Mouse (Mus musculus) neural tube, embryonic 14.5 days (tissue): ENCODE data around the gene Zfp811. TPM values are rescaled to one million over a fixed set of nuclear protein-coding genes. Genes with fewer than 3 reads are reported as not detected.

Source experiments
- ATAC-seq: fragments of 200-750 bp; cut with Nextera tagmentation; 2 replicates; pipeline ENCODE4 v1.8.0; 2017; ENCODE audit warnings: low read depth, mild to moderate bottlenecking, moderate TSS enrichment, moderate library complexity
- H3K27ac ChIP-seq: fragments of 300-500 bp; sonication (generic); 2 replicates; pipeline ENCODE4 v1.5.1; 2014; ENCODE audit warnings: low read depth, mild to moderate bottlenecking, control low read depth, low read length, moderate library complexity, mixed read lengths
- H3K27me3 ChIP-seq: fragments of 300-500 bp; sonication (generic); 2 replicates; pipeline ENCODE4 v1.6.1; 2014; ENCODE audit warnings: low read length; ENCODE audit not compliant: control insufficient read depth, insufficient read depth
- H3K36me3 ChIP-seq: fragments of 300-500 bp; sonication (generic); 2 replicates; pipeline ENCODE4 v1.6.1; 2014; ENCODE audit warnings: low read length, mixed read lengths; ENCODE audit not compliant: control insufficient read depth, insufficient read depth
- H3K4me1 ChIP-seq: fragments of 300-500 bp; sonication (generic); 2 replicates; pipeline ENCODE4 v1.6.1; 2014; ENCODE audit warnings: low read length; ENCODE audit not compliant: control insufficient read depth, insufficient read depth
- H3K4me2 ChIP-seq: fragments of 300-500 bp; sonication (generic); 2 replicates; pipeline ENCODE4 v1.6.1; 2014; ENCODE audit warnings: mild to moderate bottlenecking, low read depth, low read length, control low read depth
- H3K4me3 ChIP-seq: fragments of 300-500 bp; sonication (generic); 2 replicates; pipeline ENCODE4 v1.5.1; 2014; ENCODE audit warnings: low read depth, low read length, control low read depth, mixed read lengths
- H3K9ac ChIP-seq: fragments of 300-500 bp; sonication (generic); replicated peaks from 2 replicates; pipeline ENCODE4 v1.6.1; 2014; ENCODE audit warnings: low read depth, mild to moderate bottlenecking, control low read depth, low read length, mixed read lengths
- H3K9me3 ChIP-seq: fragments of 300-500 bp; sonication (generic); 2 replicates; pipeline ENCODE4 v1.6.1; 2016; ENCODE audit warnings: low read length; ENCODE audit not compliant: control insufficient read depth
- WGBS: fragments of 180-500 bp; shearing (Covaris S2); extraction: QIAGEN DNeasy Blood & Tissue Kit; methylation state at CpG from one replicate; pipeline ENCODE4 v1.1.7; 2014; 5-methylcytosine and 5-hydroxymethylcytosine counted together
- polyA plus RNA-seq: library from polyadenylated mRNA; unstranded; fragments of >200 nt; fragmentation: Nextera tagmentation; extraction: Ambion mirVana; gene quantifications from 2 replicates; pipeline ENCODE4 v1.2.1, GENCODE M21; 2014

Zfp811 gene
- polyA plus RNA-seq, 1 experiment from 2014 or later, result 58.4 TPM

DNA sequence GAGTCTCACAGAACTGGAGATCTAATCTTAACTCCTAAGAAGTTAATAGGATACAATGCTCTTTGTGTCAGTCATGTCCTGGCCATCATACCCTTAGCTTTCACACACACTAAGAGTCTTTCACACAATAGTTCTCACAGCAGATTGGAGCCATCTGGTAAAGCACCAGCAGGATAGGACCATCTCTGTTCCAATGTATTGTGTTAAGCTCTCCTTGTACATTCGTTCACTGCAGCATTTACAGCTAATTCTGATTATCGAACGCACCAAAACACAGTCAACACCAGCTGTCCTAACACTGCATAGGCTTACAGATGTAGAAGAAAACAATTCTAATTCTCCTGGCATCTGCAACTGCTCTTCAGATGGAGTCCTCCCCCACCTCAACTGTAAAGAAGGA is 32.2 kb downstream of the Zfp811 start:
- no peak for ATAC-seq
- 96% methylated on average over 3 of the region's 3 CpGs for WGBS
- no peaks in the 10 kb centered on the region for H3K4me1 ChIP-seq
- H3K36me3 ChIP-seq, result peaks cover 35% of the 10 kb centered on the region
- no peaks in the 10 kb centered on the region for H3K9me3 ChIP-seq
- no peak overlapping the region for H3K9ac ChIP-seq
- no peak overlapping the region for H3K27ac ChIP-seq
- no peak overlapping the region for H3K4me2 ChIP-seq
- H3K27me3 ChIP-seq, result no peaks in the 10 kb centered on the region
- H3K4me3 ChIP-seq, result no peak overlapping the region

DNA sequence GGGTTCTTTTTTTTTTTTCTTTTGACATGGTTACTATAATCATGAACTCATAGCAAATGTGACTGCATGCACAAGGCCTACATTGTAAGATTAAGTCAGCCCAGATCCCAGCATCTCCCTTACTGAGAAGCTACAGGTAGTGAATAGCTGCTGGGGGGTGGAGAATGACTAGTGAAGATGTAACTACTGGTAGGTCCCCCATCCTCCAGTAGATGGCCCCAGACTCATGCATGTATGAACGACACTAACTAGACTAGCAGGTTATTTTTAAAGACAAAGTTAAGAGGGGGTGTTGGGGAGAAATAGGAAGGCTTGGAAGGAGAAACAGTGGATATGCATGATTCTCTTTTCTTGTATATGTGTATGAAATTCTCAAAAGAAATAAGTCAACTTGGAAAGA is 38.5 kb downstream of the Zfp811 start:
- H3K27me3 ChIP-seq, result no peaks in the 10 kb centered on the region
- H3K9ac ChIP-seq, result no peak overlapping the region
- ATAC-seq, result no peak
- H3K4me1 ChIP-seq, result no peaks in the 10 kb centered on the region
- H3K36me3 ChIP-seq, result peaks cover 45% of the 10 kb centered on the region
- no peak overlapping the region for H3K4me2 ChIP-seq
- no peak overlapping the region for H3K4me3 ChIP-seq
- H3K9me3 ChIP-seq, result no peaks in the 10 kb centered on the region; the same call in 1 of the 2 replicates
- H3K27ac ChIP-seq, result no peak overlapping the region
- 93% methylated on average over 1 of the region's 1 CpGs for WGBS

DNA sequence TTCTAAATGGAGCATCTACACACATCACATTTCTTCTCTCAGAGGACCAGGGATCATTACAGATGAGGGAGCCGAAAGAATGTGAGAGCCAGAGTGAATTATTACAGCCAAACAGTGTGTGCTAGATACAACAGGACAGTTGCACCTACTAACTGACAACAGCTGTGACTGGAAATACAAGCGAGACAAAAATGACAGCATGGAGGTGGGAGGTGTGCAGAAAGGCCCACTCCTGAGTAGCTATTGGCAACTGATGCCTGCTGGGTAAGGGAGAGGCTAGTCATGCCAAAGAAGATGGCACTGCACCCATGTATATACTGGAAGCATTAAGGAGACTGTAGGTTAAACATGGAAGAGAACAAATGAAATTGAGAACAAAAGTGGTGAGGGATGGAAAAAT is 43.3 kb downstream of the Zfp811 start:
- no peaks in the 10 kb centered on the region; the same call in 1 of the 2 replicates for H3K9me3 ChIP-seq
- no peak overlapping the region for H3K4me2 ChIP-seq
- no peaks in the 10 kb centered on the region for H3K4me1 ChIP-seq
- 98% methylated on average over 2 of the region's 2 CpGs for WGBS
- no peaks in the 10 kb centered on the region for H3K27me3 ChIP-seq
- ATAC-seq, result no peak
- H3K4me3 ChIP-seq, result no peak overlapping the region
- peaks cover 22% of the 10 kb centered on the region; the same call in 1 of the 2 replicates for H3K36me3 ChIP-seq
- no peak overlapping the region for H3K27ac ChIP-seq
- H3K9ac ChIP-seq, result no peak overlapping the region

DNA sequence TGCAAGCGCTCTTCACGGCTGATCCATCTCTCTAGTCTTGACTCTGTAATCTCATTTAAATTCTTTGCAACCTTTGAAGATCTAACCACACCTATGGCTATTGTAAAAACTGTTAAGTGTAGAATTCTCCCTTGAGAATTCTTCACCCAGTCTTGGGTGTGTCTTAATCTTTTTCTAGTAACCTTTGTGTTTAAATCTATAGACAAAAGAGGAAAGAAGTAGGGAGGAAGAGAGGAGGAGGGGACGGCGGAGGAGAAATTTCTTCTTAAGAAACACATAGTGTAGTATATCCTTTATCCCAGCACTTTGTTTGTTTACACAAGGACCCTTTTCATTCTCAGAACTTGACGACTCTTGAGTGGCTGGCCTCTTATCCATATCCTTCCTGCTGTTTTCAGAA is 52.4 kb downstream of the Zfp811 start:
- 72% methylated on average over 5 of the region's 5 CpGs for WGBS
- no peaks in the 10 kb centered on the region for H3K9me3 ChIP-seq
- no peak overlapping the region for H3K9ac ChIP-seq
- H3K36me3 ChIP-seq, result no peaks in the 10 kb centered on the region
- no peaks in the 10 kb centered on the region for H3K4me1 ChIP-seq
- no peak for ATAC-seq
- no peak overlapping the region for H3K4me3 ChIP-seq
- no peak overlapping the region for H3K4me2 ChIP-seq
- no peak overlapping the region for H3K27ac ChIP-seq
- no peaks in the 10 kb centered on the region for H3K27me3 ChIP-seq

DNA sequence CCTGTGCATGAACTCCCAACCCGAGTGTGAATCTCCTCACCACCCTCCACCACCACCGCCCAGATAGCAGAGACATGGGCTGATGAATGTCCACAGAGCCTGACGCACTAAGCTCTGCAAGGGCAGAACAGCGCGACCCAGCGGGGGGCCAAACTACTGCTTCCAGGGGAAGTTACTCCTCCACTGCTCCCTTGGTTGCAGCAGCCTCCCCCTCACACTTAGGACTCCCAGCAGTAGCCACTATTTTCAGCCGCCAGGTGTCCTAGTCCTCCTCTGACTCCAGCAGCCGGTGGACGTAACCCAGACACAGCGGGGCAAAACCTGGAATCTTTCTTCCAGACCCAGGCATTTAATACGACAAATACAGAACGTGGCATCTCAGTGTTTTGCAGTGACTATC is 56.1 kb downstream of the Zfp811 start:
- WGBS, result 16% methylated on average over 12 of the region's 12 CpGs
- H3K4me1 ChIP-seq, result no peaks in the 10 kb centered on the region
- no peak overlapping the region for H3K9ac ChIP-seq
- no peak overlapping the region for H3K4me2 ChIP-seq
- H3K36me3 ChIP-seq, result no peaks in the 10 kb centered on the region
- no peaks in the 10 kb centered on the region for H3K27me3 ChIP-seq
- H3K4me3 ChIP-seq, result no peak overlapping the region
- H3K27ac ChIP-seq, result no peak overlapping the region
- no peak for ATAC-seq
- H3K9me3 ChIP-seq, result no peaks in the 10 kb centered on the region

- Histone ChIP-seq H3K4me2 (no peak overlapping the region), H3K9me3 (no peaks in the 10 kb centered on the region), H3K9ac (no peak overlapping the region), H3K4me1 (no peaks in the 10 kb centered on the region), H3K36me3 (no peaks in the 10 kb centered on the region), H3K27me3 (no peaks in the 10 kb centered on the region), H3K4me3 (no peak overlapping the region), H3K27ac (no peak overlapping the region)
- ATAC-seq, result no peak
- WGBS, result 80% methylated on average over 6 of the region's 6 CpGs
Measured at GRCm38 (mm10) chr17:32752813-32753360, 56.8 kb downstream of the Zfp811 start.

DNA sequence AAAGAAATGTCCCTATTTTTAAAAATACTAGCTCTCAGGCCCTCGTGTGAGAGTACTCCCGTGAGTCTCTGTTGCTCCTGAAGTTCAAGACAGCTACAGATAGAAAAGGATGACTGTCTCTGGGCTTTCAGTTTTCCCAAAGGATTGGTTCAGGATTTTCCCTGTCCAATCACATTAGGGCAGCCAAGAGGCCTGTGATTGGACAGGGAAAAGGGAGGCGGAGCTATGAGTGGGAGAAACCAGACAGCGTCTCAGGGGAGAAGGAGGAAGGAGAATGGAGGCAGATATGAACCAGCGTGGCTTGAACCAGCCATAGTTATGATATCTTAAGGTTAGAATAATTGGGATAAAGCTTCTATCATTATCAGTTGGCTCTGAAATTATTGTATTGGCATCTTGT is 59.1 kb downstream of the Zfp811 start:
- no peaks in the 10 kb centered on the region for H3K4me1 ChIP-seq
- no peak overlapping the region for H3K9ac ChIP-seq
- no peak overlapping the region for H3K4me2 ChIP-seq
- no peaks in the 10 kb centered on the region for H3K27me3 ChIP-seq
- no peaks in the 10 kb centered on the region for H3K9me3 ChIP-seq
- no peak overlapping the region for H3K27ac ChIP-seq
- 50% methylated on average over 5 of the region's 5 CpGs for WGBS
- no peak overlapping the region for H3K4me3 ChIP-seq
- ATAC-seq, result no peak
- no peaks in the 10 kb centered on the region for H3K36me3 ChIP-seq

Other genes with a start within 250 kb of the Zfp811 start
- gene Cyp4f37, start 188.6 kb downstream of the Zfp811 start, polyA plus RNA-seq, result 0.80 and 1.5 TPM in 2 replicates
- gene Cyp4f40, start 151.0 kb downstream of the Zfp811 start, polyA plus RNA-seq, result not detected in 2 replicates
- gene Cyp4f15, start 124.3 kb downstream of the Zfp811 start, polyA plus RNA-seq, result 1.7 and 1.8 TPM in 2 replicates
- gene Zfp871, start 21.6 kb downstream of the Zfp811 start, polyA plus RNA-seq, result 80.4 and 82.9 TPM in 2 replicates
- 23.1 and 24.6 TPM in 2 replicates for gene Zfp799, start 20.3 kb upstream of the Zfp811 start, polyA plus RNA-seq
- gene Zfp870, start 81.7 kb upstream of the Zfp811 start, polyA plus RNA-seq, result 9.5 and 11.7 TPM in 2 replicates
- not detected in 2 replicates for gene Cyp4f14, start 107.4 kb upstream of the Zfp811 start, polyA plus RNA-seq
- gene Cyp4f13, start 137.5 kb upstream of the Zfp811 start, polyA plus RNA-seq, result 6.9 and 9.4 TPM in 2 replicates
- 7.3 and 9.5 TPM in 2 replicates for gene Zfp472, start 155.9 kb upstream of the Zfp811 start, polyA plus RNA-seq
- gene Zfp952, start 183.2 kb upstream of the Zfp811 start, polyA plus RNA-seq, result 24.9 and 25.0 TPM in 2 replicates
- 33.6 and 34.4 TPM in 2 replicates for gene Zfp763, start 223.5 kb upstream of the Zfp811 start, polyA plus RNA-seq